Mouse (Mus musculus) heart, embryonic 15.5 days (tissue): ENCODE data around the gene Sgce. TPM values are rescaled to one million over a fixed set of nuclear protein-coding genes. Genes with fewer than 3 reads are reported as not detected.
A peak's percentile ranks its signal among the peaks of the same experiment; 100 is the strongest.

ENCODE experiments used
- ATAC-seq: fragments of 200-750 bp; cut with Nextera tagmentation; replicated peaks from 2 replicates; pipeline ENCODE4 v1.8.0; 2017; ENCODE audit warnings: low read depth, moderate TSS enrichment; ENCODE audit not compliant: insufficient number of reproducible peaks, insufficient read depth, low FRiP score
- H3K27ac ChIP-seq: fragments of 300-500 bp; sonication (generic); 2 replicates; pipeline ENCODE4 v1.5.1; 2015; ENCODE audit warnings: mild to moderate bottlenecking, inconsistent platforms
- H3K27me3 ChIP-seq: fragments of 300-500 bp; sonication (generic); 2 replicates; pipeline ENCODE4 v1.6.1; 2015; ENCODE audit warnings: inconsistent platforms
- H3K36me3 ChIP-seq: fragments of 300-500 bp; sonication (generic); 2 replicates; pipeline ENCODE4 v1.6.1; 2015; ENCODE audit warnings: mild to moderate bottlenecking, inconsistent platforms
- H3K4me1 ChIP-seq: fragments of 300-500 bp; sonication (generic); replicated peaks from 2 replicates; pipeline ENCODE4 v1.6.1; 2015; ENCODE audit warnings: inconsistent platforms
- H3K4me2 ChIP-seq: fragments of 300-500 bp; sonication (generic); 2 replicates; pipeline ENCODE4 v1.6.1; 2015; ENCODE audit warnings: inconsistent platforms, mild to moderate bottlenecking, moderate library complexity
- H3K4me3 ChIP-seq: fragments of 300-500 bp; sonication (generic); 2 replicates; pipeline ENCODE4 v1.5.1; 2015; ENCODE audit warnings: mild to moderate bottlenecking, inconsistent platforms
- H3K9ac ChIP-seq: fragments of 300-500 bp; sonication (generic); 2 replicates; pipeline ENCODE4 v1.6.1; 2015; ENCODE audit warnings: mild to moderate bottlenecking, inconsistent platforms
- H3K9me3 ChIP-seq: fragments of 300-500 bp; sonication (generic); replicated peaks from 2 replicates; pipeline ENCODE4 v1.6.1; 2016; ENCODE audit warnings: inconsistent platforms
- WGBS: fragments of 180-500 bp; shearing (Covaris S2); methylation state at CpG from one replicate; pipeline ENCODE4 v1.1.7; 2015; ENCODE audit warnings: mixed read lengths; 5-methylcytosine and 5-hydroxymethylcytosine counted together
- polyA plus RNA-seq: library from polyadenylated mRNA; unstranded; fragments of >200 nt; fragmentation: Nextera tagmentation; extraction: Ambion mirVana; gene quantifications from 2 replicates; pipeline ENCODE4 v1.2.1, GENCODE M21; 2015

Gene Sgce
- polyA plus RNA-seq, 1 experiment from 2014 or later = 57.7 TPM

- peaks cover 4% of the 10 kb centered on the region; the same call in 1 of the 2 replicates for H3K9me3 ChIP-seq
- no peaks in the 10 kb centered on the region for H3K36me3 ChIP-seq
- ATAC-seq = no peak
- peaks cover 1% of the 10 kb centered on the region; the same call in 1 of the 2 replicates for H3K4me1 ChIP-seq
- peak overlapping the region; percentile 60 for H3K4me3 ChIP-seq
- H3K9ac ChIP-seq = peak overlapping the region; percentile 66
- H3K27ac ChIP-seq = peak overlapping the region; percentile 78
- H3K27me3 ChIP-seq = no peaks in the 10 kb centered on the region
- H3K4me2 ChIP-seq = peak overlapping the region; percentile 84
- WGBS = 55% methylated on average over 22 of the region's 22 CpGs
Measured at GRCm38 (mm10) chr6:4746036-4746695, 841 bp downstream of the Sgce start.

GRCm38 (mm10) chr6:4740511-4740910 is 6.5 kb downstream of the Sgce start:
- H3K9ac ChIP-seq = no peak overlapping the region
- H3K27me3 ChIP-seq = 0 out of 2 replicates have a peak, but pooled peaks cover 8% of the 10 kb centered on the region
- WGBS = 12% methylated on average over 6 of the region's 6 CpGs
- peaks cover 32% of the 10 kb centered on the region for H3K4me1 ChIP-seq
- no peaks in the 10 kb centered on the region for H3K36me3 ChIP-seq
- H3K9me3 ChIP-seq = no peaks in the 10 kb centered on the region
- no peak overlapping the region for H3K4me2 ChIP-seq
- H3K4me3 ChIP-seq = no peak overlapping the region
- 0 out of 2 replicates have a peak overlapping the region, but pooled peaks have one; percentile 5 for H3K27ac ChIP-seq
- no peak for ATAC-seq

- H3K27ac ChIP-seq = no peak overlapping the region
- H3K9ac ChIP-seq = no peak overlapping the region
- WGBS = 38% methylated on average over 13 of the region's 13 CpGs
- no peak overlapping the region for H3K4me3 ChIP-seq
- no peak for ATAC-seq
- no peaks in the 10 kb centered on the region for H3K9me3 ChIP-seq
- H3K4me2 ChIP-seq = no peak overlapping the region
- 0 out of 2 replicates have a peak, but pooled peaks cover 8% of the 10 kb centered on the region for H3K27me3 ChIP-seq
- no peaks in the 10 kb centered on the region for H3K36me3 ChIP-seq
- peaks cover 32% of the 10 kb centered on the region for H3K4me1 ChIP-seq
Measured at GRCm38 (mm10) chr6:4739522-4740355, 7.3 kb downstream of the Sgce start.

GRCm38 (mm10) chr6:4738717-4739116 is 8.3 kb downstream of the Sgce start:
- Histone ChIP-seq H3K36me3 (no peaks in the 10 kb centered on the region), H3K9ac (no peak overlapping the region), H3K27me3 (0 out of 2 replicates have a peak, but pooled peaks cover 8% of the 10 kb centered on the region), H3K9me3 (no peaks in the 10 kb centered on the region), H3K4me2 (no peak overlapping the region), H3K4me1 (peaks cover 32% of the 10 kb centered on the region), H3K4me3 (no peak overlapping the region), H3K27ac (no peak overlapping the region)
- WGBS = 43% methylated on average over 2 of the region's 2 CpGs
- no peak for ATAC-seq

- no peak for ATAC-seq
- H3K4me2 ChIP-seq = 0 out of 2 replicates have a peak overlapping the region, but pooled peaks have one; percentile 19
- WGBS = 47% methylated on average over 11 of the region's 11 CpGs
Measured at GRCm38 (mm10) chr6:4738034-4738629, 8.9 kb downstream of the Sgce start.

GRCm38 (mm10) chr6:4736372-4736771 is 10.6 kb downstream of the Sgce start:
- Histone ChIP-seq H3K27ac (no peak overlapping the region), H3K9ac (no peak overlapping the region), H3K27me3 (0 out of 2 replicates have a peak, but pooled peaks cover 8% of the 10 kb centered on the region), H3K36me3 (no peaks in the 10 kb centered on the region), H3K4me3 (no peak overlapping the region), H3K4me2 (no peak overlapping the region), H3K9me3 (no peaks in the 10 kb centered on the region), H3K4me1 (peaks cover 39% of the 10 kb centered on the region)
- WGBS = 70% methylated on average over 9 of the region's 9 CpGs
- no peak for ATAC-seq

More at GRCm38 (mm10) chr6:4738034-4738629, 8.9 kb downstream of the Sgce start:
- Histone ChIP-seq H3K36me3 (no peaks in the 10 kb centered on the region), H3K9me3 (no peaks in the 10 kb centered on the region), H3K27ac (no peak overlapping the region), H3K4me1 (peaks cover 33% of the 10 kb centered on the region), H3K4me3 (no peak overlapping the region), H3K27me3 (0 out of 2 replicates have a peak, but pooled peaks cover 8% of the 10 kb centered on the region), H3K9ac (no peak overlapping the region)

- 0 out of 2 replicates have a peak, but pooled peaks have one; percentile 53 for ATAC-seq
Measured at GRCm38 (mm10) chr6:4733208-4733607, 13.8 kb downstream of the Sgce start.

GRCm38 (mm10) chr6:4731675-4732074 is 15.3 kb downstream of the Sgce start:
- Histone ChIP-seq H3K4me1 (peaks cover 9% of the 10 kb centered on the region), H3K27me3 (no peaks in the 10 kb centered on the region)

More at GRCm38 (mm10) chr6:4733208-4733607, 13.8 kb downstream of the Sgce start:
- Histone ChIP-seq H3K27ac (peak overlapping the region; percentile 18; the same call in 1 of the 2 replicates), H3K9me3 (no peaks in the 10 kb centered on the region), H3K4me2 (no peak overlapping the region), H3K9ac (no peak overlapping the region), H3K27me3 (0 out of 2 replicates have a peak, but pooled peaks cover 2% of the 10 kb centered on the region), H3K4me3 (no peak overlapping the region), H3K4me1 (peaks cover 16% of the 10 kb centered on the region), H3K36me3 (no peaks in the 10 kb centered on the region)
- 43% methylated on average over 8 of the region's 8 CpGs for WGBS

GRCm38 (mm10) chr6:4728305-4728704 is 18.7 kb downstream of the Sgce start:
- no peak for ATAC-seq
- no peaks in the 10 kb centered on the region for H3K36me3 ChIP-seq
- 80% methylated on average over 2 of the region's 2 CpGs for WGBS
- H3K4me2 ChIP-seq = no peak overlapping the region
- H3K27me3 ChIP-seq = no peaks in the 10 kb centered on the region
- H3K9ac ChIP-seq = no peak overlapping the region
- H3K4me1 ChIP-seq = peaks cover 7% of the 10 kb centered on the region
- H3K4me3 ChIP-seq = no peak overlapping the region
- H3K9me3 ChIP-seq = no peaks in the 10 kb centered on the region
- H3K27ac ChIP-seq = no peak overlapping the region

More at GRCm38 (mm10) chr6:4731675-4732074, 15.3 kb downstream of the Sgce start:
- H3K27ac ChIP-seq = no peak overlapping the region
- H3K4me3 ChIP-seq = no peak overlapping the region
- H3K4me2 ChIP-seq = no peak overlapping the region
- H3K36me3 ChIP-seq = no peaks in the 10 kb centered on the region
- no peak for ATAC-seq
- no peak overlapping the region for H3K9ac ChIP-seq
- H3K9me3 ChIP-seq = no peaks in the 10 kb centered on the region
- WGBS = 45% methylated on average over 8 of the region's 8 CpGs

GRCm38 (mm10) chr6:4723998-4724757 is 22.8 kb downstream of the Sgce start:
- 85% methylated on average over 15 of the region's 15 CpGs for WGBS
- ATAC-seq = no peak
- H3K9me3 ChIP-seq = no peaks in the 10 kb centered on the region

More at GRCm38 (mm10) chr6:4723998-4724757, 22.8 kb downstream of the Sgce start:
- Histone ChIP-seq H3K4me3 (no peak overlapping the region), H3K9ac (no peak overlapping the region), H3K36me3 (no peaks in the 10 kb centered on the region), H3K4me2 (no peak overlapping the region), H3K4me1 (no peaks in the 10 kb centered on the region), H3K27me3 (no peaks in the 10 kb centered on the region), H3K27ac (no peak overlapping the region)
